ENCODE assay signal across 9 mouse cellular contexts in genomic region chr12:117389516-117390347, GRCm38 (mm10).
DNase-seq lines count a peak whose midpoint lies in the region; ATAC-seq and TF ChIP-seq lines count a peak whose summit lies in the region.
"Had no signal": no experiment of that assay in that cellular context is flagged by ENCODE, and none has a peak within 500 bp of the region (broad histone marks: within the 10 kb centered on the region; RNA-seq: fewer than 3 reads in every experiment).

No protein-coding gene starts in this region.

- DNase-seq in layer of hippocampus, adult 11-12 months (ENCODE audit: low spot score): peak; percentile 2
- no peak for DNase-seq in layer of hippocampus, adult 9-10 months (ENCODE audit: low spot score)
- peak; percentile 30 for DNase-seq in NIH3T3 (ENCODE audit: low read depth)
- peak; percentile 72 for DNase-seq in adrenal gland, postnatal 10 days
- peak; percentile 74 for DNase-seq in lung, embryonic 14.5 days
- DNase-seq in left cerebral cortex, adult 8-10 months (ENCODE audit: low spot score in 2 of 2): no peak
- DNase-seq in spleen, adult 12 weeks (ENCODE audit: low spot score): no peak
- DNase-seq: cerebellum, adult 9-10 months had no signal

- no peak overlapping the region for H3K4me3 ChIP-seq in lung, embryonic 14.5 days (ENCODE audit: low read depth, low read length)
- H3K4me3 ChIP-seq: left cerebral cortex, adult 2 months had no signal

- H3K9me3 ChIP-seq in lung, embryonic 14.5 days (ENCODE audit: low read depth, low read length): no peaks in the 10 kb centered on the region

- no peaks in the 10 kb centered on the region for H3K36me3 ChIP-seq in lung, embryonic 14.5 days (ENCODE audit: insufficient read depth)

- TF ChIP-seq CTCF in lung, embryonic 14.5 days (IDR thresholded peaks at IDR 0.05; ENCODE audit: low read depth): no peak

- ATAC-seq in lung, embryonic 14.5 days (ENCODE audit: insufficient read depth): peak; percentile 23; the same call in 1 of the 2 replicates

- H3K9ac ChIP-seq in lung, embryonic 14.5 days: no peak overlapping the region

- no peak overlapping the region for H3K4me2 ChIP-seq in lung, embryonic 14.5 days

- no peaks in the 10 kb centered on the region for H3K27me3 ChIP-seq in lung, embryonic 14.5 days (ENCODE audit: insufficient read depth, low read length)

- no peaks in the 10 kb centered on the region for H3K4me1 ChIP-seq in lung, embryonic 14.5 days (ENCODE audit: insufficient read depth)

- no peak overlapping the region for H3K27ac ChIP-seq in lung, embryonic 14.5 days (ENCODE audit: low read depth)
- H3K27ac ChIP-seq: left cerebral cortex, adult 2 months had no signal

- 41% methylated on average over 7 of the region's 7 CpGs for WGBS in lung, embryonic 14.5 days

Comparison
In these comparisons a context has a peak if more than half of its experiments do, and no peak if none do; other contexts are left out.
1. DNase-seq: peak in layer of hippocampus, adult 11-12 months (single experiment), NIH3T3 (single experiment), adrenal gland, postnatal 10 days (single experiment) and lung, embryonic 14.5 days (single experiment); none in layer of hippocampus, adult 9-10 months (single experiment), left cerebral cortex, adult 8-10 months (0 of 2) and spleen, adult 12 weeks (single experiment).